Mouse (Mus musculus): ENCODE measurements around the gene Rps3.

DNA sequence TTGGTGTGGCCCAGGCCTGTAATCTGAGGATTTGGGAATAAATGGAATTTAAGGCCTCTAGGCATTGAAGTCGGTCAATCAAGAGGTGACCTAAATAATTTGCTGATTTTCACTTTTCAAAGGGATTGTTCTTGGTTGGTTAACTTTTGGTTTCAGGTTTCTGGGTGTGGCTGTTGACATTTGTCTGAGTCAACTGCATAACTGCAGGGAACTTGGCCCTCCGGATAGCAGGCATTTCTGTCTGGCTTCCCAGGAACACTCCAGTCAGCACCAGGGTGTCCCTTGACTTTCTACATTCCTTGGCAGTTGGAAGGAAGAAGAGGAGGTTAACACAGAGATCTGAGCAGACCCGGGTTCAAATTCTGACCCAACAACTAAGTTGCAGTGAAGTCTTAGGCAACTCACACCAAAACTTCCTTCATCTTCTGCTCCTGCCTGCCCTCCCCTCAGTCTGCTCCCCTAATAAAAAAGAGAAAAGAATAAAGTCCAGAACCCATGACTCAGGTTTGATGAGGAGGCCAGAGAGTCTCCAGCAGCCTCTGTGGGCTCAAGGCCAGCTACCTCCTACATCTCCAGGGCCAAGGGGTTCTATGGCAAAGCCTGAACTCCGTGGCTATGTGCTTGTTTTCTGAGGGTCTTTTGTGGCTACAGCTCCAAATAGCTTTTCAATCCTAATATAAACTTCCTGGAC lies 35.6 kb upstream of the Rps3 start:
- TF ChIP-seq CTCF (conservative IDR thresholded peaks at IDR 0.05; ENCODE audit: low read length) (no peak), POU5F1 (IDR thresholded peaks at IDR 0.05; ENCODE audit: borderline replicate concordance, low read length) (no peak)
